Mouse (Mus musculus): ENCODE measurements at regions not wholly inside any gene's neighbourhood (a gene's known extent, or its start where the extent isn't known, plus 50 kb on each side); places are given as distances from the start of the nearest gene placed in this dataset.

GRCm38 (mm10) chr10:37473086-37473485, 334.4 kb upstream of the Marcks start:
- no peak for DNase-seq (ENCODE audit: low read depth in 1 of 2, low spot score in 2 of 2)

- DNase-seq (ENCODE audit: low read depth in 1 of 2, low spot score in 2 of 2) = no peak
These were observed 318.7 kb upstream of the Marcks start for GRCm38 (mm10) chr10:37457384-37457783.

GRCm38 (mm10) chr10:37449894-37450293, 311.2 kb upstream of the Marcks start:
- no peak for DNase-seq (ENCODE audit: low read depth in 1 of 2, low spot score in 2 of 2)

- DNase-seq (ENCODE audit: low read depth in 1 of 2, low spot score in 2 of 2) = no peak
These were observed 308.8 kb upstream of the Marcks start for GRCm38 (mm10) chr10:37447333-37448204.

GRCm38 (mm10) chr10:37439863-37440613, 301.3 kb upstream of the Marcks start:
- no peak for DNase-seq (ENCODE audit: low read depth in 1 of 2, low spot score in 2 of 2)

- DNase-seq (ENCODE audit: low read depth in 1 of 2, low spot score in 2 of 2) = no peak
These were observed 299.6 kb upstream of the Marcks start for GRCm38 (mm10) chr10:37438312-37438711.

- DNase-seq (ENCODE audit: low read depth in 1 of 2, low spot score in 2 of 2) = no peak
These were observed 298.1 kb upstream of the Marcks start for GRCm38 (mm10) chr10:37436849-37437248.

- DNase-seq (ENCODE audit: low read depth in 1 of 2, low spot score in 2 of 2) = no peak
These were observed 295.5 kb upstream of the Marcks start for GRCm38 (mm10) chr10:37434229-37434628.

GRCm38 (mm10) chr10:37423047-37423446, 284.3 kb upstream of the Marcks start:
- no peak for DNase-seq (ENCODE audit: low read depth in 1 of 2, low spot score in 2 of 2)

GRCm38 (mm10) chr10:37422612-37423011, 283.9 kb upstream of the Marcks start:
- DNase-seq (ENCODE audit: low read depth in 1 of 2, low spot score in 2 of 2) = no peak

- DNase-seq (ENCODE audit: low read depth in 1 of 2, low spot score in 2 of 2) = no peak
These were observed 277.6 kb upstream of the Marcks start for GRCm38 (mm10) chr10:37416321-37416720.

- DNase-seq (ENCODE audit: low read depth in 1 of 2, low spot score in 2 of 2) = no peak
These were observed 273.7 kb upstream of the Marcks start for GRCm38 (mm10) chr10:37412401-37412800.

GRCm38 (mm10) chr10:37409749-37410148, 271.0 kb upstream of the Marcks start:
- DNase-seq (ENCODE audit: low read depth in 1 of 2, low spot score in 2 of 2) = no peak

GRCm38 (mm10) chr10:37407487-37407886, 268.8 kb upstream of the Marcks start:
- DNase-seq (ENCODE audit: low read depth in 1 of 2, low spot score in 2 of 2) = no peak

GRCm38 (mm10) chr10:37404933-37405332, 266.2 kb upstream of the Marcks start:
- DNase-seq (ENCODE audit: low read depth in 1 of 2, low spot score in 2 of 2) = no peak

GRCm38 (mm10) chr10:37404407-37404806, 265.7 kb upstream of the Marcks start:
- DNase-seq (ENCODE audit: low read depth in 1 of 2, low spot score in 2 of 2) = no peak

- no peak for DNase-seq (ENCODE audit: low read depth in 1 of 2, low spot score in 2 of 2)
These were observed 263.7 kb upstream of the Marcks start for GRCm38 (mm10) chr10:37402376-37402775.

GRCm38 (mm10) chr10:37400991-37401390, 262.3 kb upstream of the Marcks start:
- DNase-seq (ENCODE audit: low read depth in 1 of 2, low spot score in 2 of 2) = no peak

- no peak for DNase-seq (ENCODE audit: low read depth in 1 of 2, low spot score in 2 of 2)
These were observed 261.7 kb upstream of the Marcks start for GRCm38 (mm10) chr10:37400379-37400778.

GRCm38 (mm10) chr10:37397271-37397991, 258.7 kb upstream of the Marcks start:
- DNase-seq (ENCODE audit: low read depth in 1 of 2, low spot score in 2 of 2) = no peak

GRCm38 (mm10) chr10:37390011-37390410, 251.3 kb upstream of the Marcks start:
- no peak for DNase-seq (ENCODE audit: low read depth in 1 of 2, low spot score in 2 of 2)

- no peak for DNase-seq (ENCODE audit: low read depth in 1 of 2, low spot score in 2 of 2)
These were observed 247.5 kb upstream of the Marcks start for GRCm38 (mm10) chr10:37386216-37386615.
